Mouse (Mus musculus): ENCODE data around the gene Reck. TPM values are rescaled to one million over a fixed set of nuclear protein-coding genes. Genes with fewer than 3 reads are reported as not detected.

Reck gene
- polyA plus RNA-seq, 1 experiment, result 7.2 TPM

DNA sequence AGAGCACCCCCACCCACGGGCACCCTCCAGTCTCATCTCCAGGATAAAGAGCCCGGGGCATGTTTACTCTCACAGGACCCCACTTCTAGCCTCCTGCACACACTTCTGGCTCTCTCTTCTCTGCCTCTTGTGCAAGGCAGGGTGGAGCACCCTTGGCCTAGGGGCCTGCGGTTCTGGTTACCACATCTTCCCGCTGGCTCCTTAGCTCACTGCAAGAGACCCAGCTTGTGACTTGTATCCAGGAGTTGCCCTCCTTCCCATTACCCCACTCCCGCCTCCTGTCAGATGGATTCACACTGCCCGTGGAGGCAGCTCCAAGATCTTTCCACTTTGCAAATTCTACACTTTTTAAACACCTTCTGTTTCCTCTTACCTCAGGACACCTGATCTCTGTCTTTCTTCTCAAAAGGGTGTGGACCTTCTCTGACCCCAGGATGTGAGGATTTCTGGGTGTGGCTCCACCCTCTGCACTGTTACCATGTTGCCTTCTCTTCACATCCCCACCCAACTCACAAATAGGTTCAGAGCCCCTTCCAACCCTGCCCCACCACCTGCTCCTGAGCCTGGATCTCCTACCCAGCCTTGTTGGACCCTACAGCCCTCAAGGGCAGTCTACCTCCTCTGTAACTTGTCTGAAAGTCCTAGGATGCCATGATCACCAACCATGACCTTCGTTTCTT lies 90.7 kb downstream of the Reck start:
- no peak overlapping the region for H3K4me3 ChIP-seq (ENCODE audit: control insufficient read depth, low read depth, low read length)
- no peak overlapping the region for H3K27ac ChIP-seq (ENCODE audit: control insufficient read depth, insufficient read depth, low read depth, low read length)
- no peaks in the 10 kb centered on the region for H3K27me3 ChIP-seq (ENCODE audit: control insufficient read depth, insufficient read depth, low read length)
- H3K36me3 ChIP-seq (ENCODE audit: control insufficient read depth, insufficient read depth, low read length), result no peaks in the 10 kb centered on the region
- H3K4me1 ChIP-seq (ENCODE audit: control insufficient read depth, insufficient read depth, low read length), result peaks cover 12% of the 10 kb centered on the region
- no peak for TF ChIP-seq CTCF (IDR thresholded peaks at IDR 0.05; ENCODE audit: control insufficient read depth, insufficient read depth, insufficient replicate concordance, low read depth, low read length)
- TF ChIP-seq POLR2A (IDR thresholded peaks at IDR 0.05; ENCODE audit: control insufficient read depth, low read depth, low read length), result no peak

DNA sequence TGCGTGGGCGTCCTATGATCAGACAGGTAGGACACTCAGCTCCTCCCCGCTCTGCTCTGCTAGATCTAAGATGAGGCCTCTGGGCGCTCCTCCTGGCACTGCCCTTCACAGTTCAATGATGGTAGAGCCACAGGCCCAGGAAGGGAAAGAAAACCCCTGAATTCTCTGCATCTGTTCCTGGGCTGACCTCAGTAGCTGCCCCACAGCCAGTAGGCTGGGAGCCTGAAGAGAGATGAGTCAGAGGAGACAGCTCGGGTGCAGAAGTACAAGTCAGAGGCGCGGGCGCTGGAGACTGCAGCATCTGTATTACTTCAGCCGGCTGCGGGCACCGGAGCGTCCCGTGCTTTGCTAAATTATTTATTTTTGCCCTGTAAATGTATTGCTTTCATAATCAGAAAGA lies 93.3 kb downstream of the Reck start:
- Histone ChIP-seq H3K4me3 (ENCODE audit: control insufficient read depth, low read depth, low read length) (no peak overlapping the region), H3K36me3 (ENCODE audit: control insufficient read depth, insufficient read depth, low read length) (no peaks in the 10 kb centered on the region), H3K27me3 (ENCODE audit: control insufficient read depth, insufficient read depth, low read length) (no peaks in the 10 kb centered on the region), H3K27ac (ENCODE audit: control insufficient read depth, insufficient read depth, low read depth, low read length) (no peak overlapping the region), H3K4me1 (ENCODE audit: control insufficient read depth, insufficient read depth, low read length) (peaks cover 12% of the 10 kb centered on the region)
- no peak for TF ChIP-seq CTCF (IDR thresholded peaks at IDR 0.05; ENCODE audit: control insufficient read depth, insufficient read depth, insufficient replicate concordance, low read depth, low read length)

GRCm38 (mm10) chr4:43969373-43969772 lies 94.0 kb downstream of the Reck start:
- no peaks in the 10 kb centered on the region for H3K36me3 ChIP-seq (ENCODE audit: control insufficient read depth, insufficient read depth, low read length)
- peaks cover 12% of the 10 kb centered on the region for H3K4me1 ChIP-seq (ENCODE audit: control insufficient read depth, insufficient read depth, low read length)
- no peak overlapping the region for H3K27ac ChIP-seq (ENCODE audit: control insufficient read depth, insufficient read depth, low read depth, low read length)
- H3K27me3 ChIP-seq (ENCODE audit: control insufficient read depth, insufficient read depth, low read length), result no peaks in the 10 kb centered on the region
- TF ChIP-seq CTCF (IDR thresholded peaks at IDR 0.05; ENCODE audit: control insufficient read depth, insufficient read depth, insufficient replicate concordance, low read depth, low read length), result no peak
- TF ChIP-seq POLR2A (IDR thresholded peaks at IDR 0.05; ENCODE audit: control insufficient read depth, low read depth, low read length), result no peak
- no peak overlapping the region for H3K4me3 ChIP-seq (ENCODE audit: control insufficient read depth, low read depth, low read length)

DNA sequence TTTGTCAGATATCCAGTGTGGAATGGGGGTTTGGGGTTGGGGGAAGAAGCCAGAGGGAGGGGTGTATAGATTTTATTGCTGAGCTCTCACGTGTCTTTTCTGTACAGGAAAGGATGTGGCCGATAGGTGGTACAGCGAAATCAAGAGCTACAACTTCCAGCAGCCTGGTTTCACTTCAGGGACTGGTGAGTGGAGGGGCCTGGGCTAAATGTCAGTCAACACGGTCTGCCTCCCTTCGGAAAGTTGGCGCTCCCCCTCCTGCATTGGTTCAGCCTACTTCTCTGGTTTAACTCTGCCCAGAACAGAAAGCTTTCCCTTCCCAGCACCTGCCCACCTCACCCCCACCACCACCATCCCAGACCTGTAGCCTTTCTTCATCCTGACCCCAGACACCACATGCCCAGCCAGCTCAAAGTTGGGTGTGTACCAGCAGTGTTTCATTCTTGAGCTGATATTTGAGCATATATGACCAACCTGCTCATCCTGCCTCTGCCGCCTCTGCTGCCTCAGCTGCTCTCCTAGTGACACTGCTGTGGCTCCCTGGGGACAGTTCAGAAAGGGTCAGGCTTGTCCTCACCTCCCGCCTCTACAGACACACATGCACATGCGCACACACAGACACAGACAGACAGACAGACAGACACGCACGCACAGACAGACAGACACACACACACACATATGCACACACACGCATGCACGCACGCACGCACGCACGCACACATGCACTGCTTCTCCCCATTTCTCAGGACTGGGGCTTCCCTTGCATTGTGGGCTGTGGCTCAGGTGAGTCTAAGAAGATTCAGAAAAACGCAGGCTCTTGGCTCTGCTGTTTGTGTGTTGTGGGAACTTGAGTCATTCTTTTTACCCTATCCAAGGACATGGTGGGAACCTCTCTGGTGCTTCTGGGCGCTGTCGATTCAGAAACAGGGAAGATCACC lies 95.3 kb downstream of the Reck start:
- Histone ChIP-seq H3K27me3 (ENCODE audit: control insufficient read depth, insufficient read depth, low read length) (no peaks in the 10 kb centered on the region), H3K27ac (ENCODE audit: control insufficient read depth, insufficient read depth, low read depth, low read length) (no peak overlapping the region), H3K36me3 (ENCODE audit: control insufficient read depth, insufficient read depth, low read length) (no peaks in the 10 kb centered on the region), H3K4me1 (ENCODE audit: control insufficient read depth, insufficient read depth, low read length) (peaks cover 5% of the 10 kb centered on the region; the same call in 1 of the 2 replicates), H3K4me3 (ENCODE audit: control insufficient read depth, low read depth, low read length) (no peak overlapping the region)
- TF ChIP-seq POLR2A (IDR thresholded peaks at IDR 0.05; ENCODE audit: control insufficient read depth, low read depth, low read length) (no peak), CTCF (IDR thresholded peaks at IDR 0.05; ENCODE audit: control insufficient read depth, insufficient read depth, insufficient replicate concordance, low read depth, low read length) (no peak)

GRCm38 (mm10) chr4:43971541-43972136 lies 96.3 kb downstream of the Reck start:
- Histone ChIP-seq H3K4me3 (ENCODE audit: control insufficient read depth, low read depth, low read length) (no peak overlapping the region), H3K27me3 (ENCODE audit: control insufficient read depth, insufficient read depth, low read length) (no peaks in the 10 kb centered on the region), H3K4me1 (ENCODE audit: control insufficient read depth, insufficient read depth, low read length) (peaks cover 2% of the 10 kb centered on the region; the same call in 1 of the 2 replicates), H3K27ac (ENCODE audit: control insufficient read depth, insufficient read depth, low read depth, low read length) (no peak overlapping the region), H3K36me3 (ENCODE audit: control insufficient read depth, insufficient read depth, low read length) (no peaks in the 10 kb centered on the region)
- TF ChIP-seq POLR2A (IDR thresholded peaks at IDR 0.05; ENCODE audit: control insufficient read depth, low read depth, low read length), result no peak
- no peak for TF ChIP-seq CTCF (IDR thresholded peaks at IDR 0.05; ENCODE audit: control insufficient read depth, insufficient read depth, insufficient replicate concordance, low read depth, low read length)

- no peak overlapping the region for H3K27ac ChIP-seq (ENCODE audit: control insufficient read depth, insufficient read depth, low read depth, low read length)
- H3K27me3 ChIP-seq (ENCODE audit: control insufficient read depth, insufficient read depth, low read length), result no peaks in the 10 kb centered on the region
- H3K4me1 ChIP-seq (ENCODE audit: control insufficient read depth, insufficient read depth, low read length), result peaks cover 2% of the 10 kb centered on the region; the same call in 1 of the 2 replicates
- H3K4me3 ChIP-seq (ENCODE audit: control insufficient read depth, low read depth, low read length), result no peak overlapping the region
- H3K36me3 ChIP-seq (ENCODE audit: control insufficient read depth, insufficient read depth, low read length), result no peaks in the 10 kb centered on the region
- no peak for TF ChIP-seq POLR2A (IDR thresholded peaks at IDR 0.05; ENCODE audit: control insufficient read depth, low read depth, low read length)
- TF ChIP-seq CTCF (IDR thresholded peaks at IDR 0.05; ENCODE audit: control insufficient read depth, insufficient read depth, insufficient replicate concordance, low read depth, low read length), result no peak
Measured at GRCm38 (mm10) chr4:43972137-43972591, 96.8 kb downstream of the Reck start.

GRCm38 (mm10) chr4:43973526-43973981 lies 98.2 kb downstream of the Reck start:
- TF ChIP-seq CTCF (IDR thresholded peaks at IDR 0.05; ENCODE audit: control insufficient read depth, insufficient read depth, insufficient replicate concordance, low read depth, low read length) (no peak), POLR2A (IDR thresholded peaks at IDR 0.05; ENCODE audit: control insufficient read depth, low read depth, low read length) (no peak)
- no peak overlapping the region for H3K27ac ChIP-seq (ENCODE audit: control insufficient read depth, insufficient read depth, low read depth, low read length)
- H3K4me3 ChIP-seq (ENCODE audit: control insufficient read depth, low read depth, low read length), result no peak overlapping the region
- H3K27me3 ChIP-seq (ENCODE audit: control insufficient read depth, insufficient read depth, low read length), result no peaks in the 10 kb centered on the region
- no peaks in the 10 kb centered on the region for H3K36me3 ChIP-seq (ENCODE audit: control insufficient read depth, insufficient read depth, low read length)
- H3K4me1 ChIP-seq (ENCODE audit: control insufficient read depth, insufficient read depth, low read length), result peaks cover 4% of the 10 kb centered on the region; the same call in 1 of the 2 replicates

All from testis, adult 2 months (tissue).